Mouse (Mus musculus) neural tube, embryonic 10.5 days (tissue): Measurements from ENCODE around the gene Krtap26-1.

Experiments used
- DNase-seq: peaks from one replicate; pipeline ENCODE4 v3.0.0-alpha.2; 2017; ENCODE audit warnings: low spot score; ENCODE audit errors: extremely low spot score

The Krtap26-1 gene

DNA sequence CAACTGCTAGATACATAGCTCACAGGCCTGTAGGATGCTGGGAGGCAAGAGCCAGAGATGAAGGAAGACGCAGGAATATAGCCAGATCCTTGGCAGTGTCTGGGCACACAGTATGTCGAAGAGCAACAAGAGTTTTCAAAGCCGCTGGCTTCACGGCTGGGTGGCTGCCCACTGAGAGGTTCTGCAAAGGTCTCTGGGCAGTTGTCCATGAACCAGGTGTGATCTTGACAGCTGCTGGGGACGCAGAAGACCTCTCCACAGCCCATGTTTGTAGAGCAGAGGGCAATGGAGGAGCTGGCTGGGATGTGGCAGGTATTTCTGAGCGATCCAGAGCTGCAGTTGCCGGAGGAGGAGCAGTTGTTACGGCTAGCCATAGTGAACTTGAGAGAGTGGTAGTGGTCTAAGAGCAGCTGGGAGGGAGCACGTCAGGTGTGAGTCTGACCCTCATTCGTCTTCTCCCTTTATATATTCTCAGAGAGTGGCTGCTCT lies at the start of gene Krtap26-1:
TSS of gene Krtap26-1 (minus strand) at position 439 of the 489 bp plus-strand sequence.
- no peak for DNase-seq

GRCm38 (mm10) chr16:88696256-88696655 lies 48.7 kb upstream of the Krtap26-1 start:
- no peak for DNase-seq

DNA sequence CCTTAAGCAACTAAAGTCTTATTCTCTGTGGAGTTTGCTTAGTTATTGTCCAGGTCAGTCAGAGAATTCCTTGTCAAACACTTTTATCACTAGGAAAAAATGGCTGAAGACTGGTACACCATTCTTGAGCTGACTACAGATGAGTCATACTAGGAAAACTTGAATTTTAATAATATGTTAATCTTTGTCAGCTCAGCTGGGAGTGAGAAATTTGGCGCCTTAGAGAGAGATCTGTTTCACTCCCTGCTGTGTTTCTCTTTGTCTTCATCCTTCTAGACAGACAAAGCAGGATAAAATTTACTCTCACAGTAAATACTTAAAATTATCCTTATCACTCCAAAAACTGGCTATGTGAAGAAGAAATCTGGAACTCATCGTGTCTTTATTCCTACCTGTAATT lies 33.7 kb upstream of the Krtap26-1 start:
- no peak for DNase-seq

GRCm38 (mm10) chr16:88679099-88679498 lies 31.5 kb upstream of the Krtap26-1 start:
- DNase-seq = no peak

GRCm38 (mm10) chr16:88671571-88671970 lies 24.0 kb upstream of the Krtap26-1 start, which contains the start of gene Krtap27-1:
Krtap27-1 (minus strand) TSS chr16:88671671.
- no peak for DNase-seq

DNA sequence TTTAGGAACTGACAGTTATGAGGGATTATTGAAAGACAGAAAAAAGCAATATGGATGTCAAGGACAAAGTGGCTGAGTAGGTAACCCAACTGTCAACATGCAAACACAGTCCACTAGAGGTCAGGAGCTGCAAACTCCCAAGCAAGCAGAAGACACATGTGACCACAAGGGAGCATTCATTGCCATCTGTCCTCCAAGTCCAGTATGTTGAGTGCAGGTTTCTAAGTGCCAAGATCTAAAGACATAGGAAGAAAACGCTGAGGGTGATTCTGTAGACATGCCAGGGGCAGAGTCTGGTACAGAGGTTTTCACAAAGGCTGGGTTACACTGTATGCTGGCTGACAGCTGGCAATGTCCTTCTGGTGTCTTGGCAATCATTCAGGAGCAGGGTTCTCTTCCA lies 9.8 kb upstream of the Krtap26-1 start:
- DNase-seq = no peak

- no peak for DNase-seq
Measured at GRCm38 (mm10) chr16:88651952-88652351, 4.4 kb upstream of the Krtap26-1 start.

GRCm38 (mm10) chr16:88651082-88651481 lies 3.5 kb upstream of the Krtap26-1 start:
- DNase-seq = no peak

DNA sequence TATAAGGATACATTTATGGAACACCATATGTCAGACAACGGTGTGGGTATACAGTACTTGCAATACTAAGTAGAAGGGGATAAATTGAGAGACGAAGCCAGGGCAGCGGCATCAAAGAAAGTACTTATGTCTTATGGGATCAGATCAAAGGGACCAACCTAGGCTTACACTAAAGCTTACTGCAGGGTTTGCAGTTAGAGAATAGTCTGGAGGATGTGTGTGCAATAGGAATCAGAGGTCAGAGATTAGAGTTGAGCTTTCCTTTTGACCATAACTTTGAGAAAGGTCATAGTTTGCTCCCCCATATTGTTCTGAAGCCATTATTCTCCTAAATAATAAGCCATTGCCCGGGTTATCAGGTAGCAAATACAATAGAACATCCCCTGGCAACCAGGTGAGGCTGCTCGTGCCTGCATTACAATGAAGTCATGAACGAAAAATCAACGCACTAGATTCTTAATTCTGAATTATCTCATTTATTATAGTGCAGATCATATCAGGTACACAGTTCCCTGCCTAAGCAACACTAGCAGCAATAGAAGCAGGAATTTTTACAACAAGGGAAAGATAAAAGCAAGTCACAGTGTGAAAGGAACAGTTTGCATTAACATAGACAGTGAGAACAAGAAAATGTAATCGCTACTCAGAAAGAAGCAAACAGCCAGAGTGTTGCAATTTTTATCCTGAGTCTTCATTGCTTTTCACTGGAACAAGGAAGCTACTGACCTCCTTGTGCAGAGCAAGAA lies 1.1 kb downstream of the Krtap26-1 start:
- no peak for DNase-seq

- no peak for DNase-seq
Measured at GRCm38 (mm10) chr16:88640053-88640452, 7.5 kb downstream of the Krtap26-1 start.

- no peak for DNase-seq
Measured at GRCm38 (mm10) chr16:88635142-88635541, 12.5 kb downstream of the Krtap26-1 start.

DNA sequence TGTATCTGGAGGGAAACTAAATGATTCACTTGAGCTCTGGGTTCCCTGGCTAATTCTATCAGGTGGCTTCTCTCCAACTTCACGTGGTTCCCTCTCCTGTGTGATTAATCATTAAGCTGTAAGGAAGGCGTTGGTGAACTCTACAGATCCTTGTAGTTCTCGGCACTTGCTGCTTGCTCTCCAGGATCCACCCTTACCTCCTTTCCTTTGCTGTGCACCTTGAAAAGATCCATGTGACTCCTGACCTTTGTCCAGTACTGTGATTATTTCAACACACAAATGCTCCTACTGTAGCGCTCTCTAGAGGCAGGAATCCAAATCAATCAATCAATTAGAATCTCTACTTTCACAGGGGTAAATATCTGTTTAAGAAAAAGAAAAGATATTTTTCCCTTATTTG lies 16.1 kb downstream of the Krtap26-1 start:
- no peak for DNase-seq

DNA sequence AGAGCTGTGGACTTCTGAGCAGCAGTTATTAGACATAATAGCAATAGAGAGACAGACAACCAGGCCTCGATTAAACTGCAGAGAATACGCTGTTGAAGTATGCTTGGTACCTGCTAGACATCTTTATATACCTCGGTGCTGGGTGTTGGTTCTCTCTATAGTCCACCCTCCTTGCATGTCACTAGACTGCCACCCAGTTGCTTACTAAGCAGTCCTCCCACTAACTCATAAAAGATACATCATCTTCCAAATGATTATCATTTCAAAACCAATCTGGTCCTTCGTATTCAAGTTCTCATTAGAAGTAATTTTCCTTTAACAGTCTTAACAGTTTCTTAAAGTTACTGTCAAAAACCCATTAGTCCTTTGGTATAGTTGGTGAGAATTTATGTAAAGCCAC lies 20.0 kb downstream of the Krtap26-1 start, which contains the start of gene 2310079G19Rik:
TSS of gene 2310079G19Rik (minus strand) at position 101 of the 400 bp plus-strand sequence.
- no peak for DNase-seq

DNA sequence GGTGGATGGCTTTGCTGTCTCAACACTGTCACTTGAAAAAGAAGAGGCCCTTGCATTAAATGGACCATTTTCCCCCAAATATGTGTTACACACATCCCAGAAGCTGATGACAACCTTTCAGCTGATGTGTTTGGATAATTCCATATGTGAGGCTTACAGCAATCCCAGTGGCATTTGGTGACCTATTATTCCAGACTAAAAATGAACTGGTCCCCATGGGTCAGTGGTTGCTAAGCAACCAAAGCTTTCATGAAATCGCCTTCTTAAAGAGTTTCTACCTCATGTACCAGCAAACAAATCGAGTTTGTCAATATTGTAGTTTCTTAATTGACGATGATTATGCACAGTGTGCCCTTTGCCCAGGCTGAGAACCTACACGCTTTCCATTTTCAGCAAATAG lies 34.9 kb downstream of the Krtap26-1 start:
- DNase-seq = no peak

DNA sequence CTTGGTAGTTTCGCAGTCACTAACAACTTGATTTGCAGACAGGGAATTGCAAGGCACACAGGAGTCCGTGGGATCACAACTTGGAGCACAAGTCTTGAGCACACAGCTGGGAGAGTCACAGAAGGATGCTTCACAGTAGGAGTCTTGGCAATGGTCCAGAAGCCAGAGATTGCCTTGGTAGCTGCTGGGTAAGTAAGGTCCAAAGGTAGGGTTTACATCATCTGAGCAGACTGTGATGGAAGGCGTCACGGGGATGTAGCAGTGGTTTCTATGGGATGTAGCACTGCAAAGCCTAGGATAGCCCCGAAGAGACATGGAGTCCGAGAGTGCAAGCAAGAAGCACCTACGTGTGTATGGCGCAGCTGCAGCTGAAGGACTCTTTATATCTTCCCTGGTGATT lies 35.7 kb downstream of the Krtap26-1 start, which contains the start of gene Krtap24-1:
TSS of gene Krtap24-1 (minus strand) at position 358 of the 400 bp plus-strand sequence.
- DNase-seq = no peak

DNA sequence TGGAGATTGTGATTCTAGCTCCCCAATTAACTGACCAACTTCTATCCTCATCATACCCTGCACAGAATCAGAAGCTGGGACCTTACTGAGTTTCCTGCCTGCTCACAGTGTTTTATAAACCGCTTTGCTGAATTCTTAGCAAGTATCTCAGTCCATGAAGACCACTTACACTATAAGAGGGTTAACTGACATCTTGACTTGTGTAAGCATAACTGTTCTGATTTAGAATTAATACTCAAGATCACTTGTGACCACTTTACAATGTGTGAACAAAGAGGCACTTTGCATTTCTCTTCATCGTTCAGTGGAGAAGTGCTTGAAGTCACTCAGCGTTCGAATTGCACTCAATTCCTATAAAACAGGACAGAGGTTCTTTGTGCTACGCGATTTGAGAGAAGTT lies 43.0 kb downstream of the Krtap26-1 start:
- DNase-seq = no peak

DNA sequence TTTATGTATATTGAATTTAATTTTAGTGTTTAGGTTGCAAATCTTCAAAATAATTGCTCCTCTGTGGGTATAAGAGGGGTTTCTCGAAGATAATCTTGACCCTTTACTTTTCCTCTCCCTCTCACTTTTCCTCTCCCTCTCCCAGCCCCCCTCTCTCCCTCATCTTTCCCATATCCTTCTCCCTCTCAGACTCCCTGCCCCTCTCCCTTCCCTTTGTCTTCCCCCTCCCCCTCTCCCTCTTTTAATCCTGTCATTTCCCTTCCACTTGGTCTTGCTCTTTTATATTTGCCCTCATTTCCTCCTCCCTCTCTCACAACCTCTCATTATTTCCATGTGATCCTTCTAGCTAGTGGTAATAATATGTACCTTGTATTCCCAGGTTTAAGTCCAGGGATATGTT lies 45.1 kb downstream of the Krtap26-1 start:
- DNase-seq = no peak

GRCm38 (mm10) chr16:88600303-88600702 lies 47.3 kb downstream of the Krtap26-1 start:
- DNase-seq = no peak

GRCm38 (mm10) chr16:88599504-88600237 lies 47.9 kb downstream of the Krtap26-1 start:
- no peak for DNase-seq
